Mouse (Mus musculus): ENCODE results near the gene Ttc36. TPM values are rescaled to one million over a fixed set of nuclear protein-coding genes. Genes with fewer than 3 reads are reported as not detected.
A peak's percentile ranks its signal among the peaks of the same experiment; 100 is the strongest.
"Not testable (repeated sequence)": the region's sequence is repeated elsewhere in the genome, so short reads cannot be mapped to it uniquely, and the experiment has no call there.

Gene Ttc36
- polyA plus RNA-seq, 1 experiment from 2014 or later, result not detected

DNA sequence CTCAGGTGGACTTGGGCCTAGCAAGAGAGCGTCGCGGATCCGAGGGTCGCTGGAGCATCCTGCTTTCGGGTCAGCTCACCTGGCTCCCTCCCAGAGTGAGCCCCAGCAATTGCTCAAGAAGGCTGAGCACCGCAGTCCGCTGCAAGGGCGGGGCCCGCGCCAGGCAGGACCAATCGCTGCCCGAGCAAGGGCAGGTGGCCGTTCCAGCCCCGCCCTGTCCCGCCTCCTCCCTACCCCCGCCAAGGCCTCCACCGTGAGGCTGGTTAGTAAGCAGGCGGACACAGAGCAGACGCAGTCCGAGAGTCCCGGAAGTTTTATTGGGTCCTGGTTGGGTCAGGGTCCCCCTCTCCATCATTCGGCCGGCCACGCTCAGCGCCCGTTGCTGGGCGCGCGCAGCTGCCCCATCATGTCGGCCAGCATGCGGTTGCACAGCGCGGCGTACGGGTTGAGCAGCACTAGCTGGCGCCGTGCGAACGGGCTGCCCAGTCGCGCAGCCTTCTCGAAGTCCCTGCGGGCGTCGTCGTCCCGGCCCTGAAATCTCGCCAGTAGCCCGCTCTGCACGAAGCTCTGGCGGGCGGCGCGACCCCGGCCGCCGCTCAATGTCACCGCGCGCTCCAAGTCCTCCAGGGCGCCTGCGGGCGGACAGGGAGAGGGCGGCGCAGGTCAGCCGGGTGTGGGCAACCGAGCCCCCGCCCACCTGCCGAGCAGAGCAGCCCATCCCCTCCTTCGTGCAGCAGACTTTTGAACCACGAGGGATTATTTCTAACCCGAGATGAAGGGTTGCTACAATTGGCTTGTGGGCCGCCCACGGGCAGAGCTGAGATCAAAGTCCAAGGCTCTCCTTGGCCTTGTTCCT, 3.5 kb downstream of the Ttc36 start, which contains the start of gene Tmem25:
Gene Tmem25 (minus strand): TSS at position 206 of the 856 bp plus-strand sequence.
- Histone ChIP-seq H3K36me3 (replicated peaks; ENCODE audit: control insufficient read depth, insufficient read depth) (no peaks in the 10 kb centered on the region), H3K27ac (peak within 1 kb of the TSS; percentile 73), H3K4me3 (replicated peaks; ENCODE audit: low read length) (peak within 1 kb of the TSS; percentile 64), H3K4me1 (replicated peaks; ENCODE audit: control insufficient read depth, insufficient read depth, low read length) (peaks cover 10% of the 10 kb centered on the region), H3K9ac (peak within 1 kb of the TSS; percentile 66), H3K9me3 (ENCODE audit: control insufficient read depth, low read length) (no peaks in the 10 kb centered on the region), H3K27me3 (ENCODE audit: control insufficient read depth, insufficient read depth, low read length) (no peaks in the 10 kb centered on the region), H3K4me2 (replicated peaks) (peak within 1 kb of the TSS; percentile 92)
- ATAC-seq (ENCODE audit: low FRiP score) (peak; percentile 95), DNase-seq (ENCODE audit: low spot score) (peak; percentile 78)
- under 1% methylated on average over 75 of the region's 75 CpGs for WGBS

DNA sequence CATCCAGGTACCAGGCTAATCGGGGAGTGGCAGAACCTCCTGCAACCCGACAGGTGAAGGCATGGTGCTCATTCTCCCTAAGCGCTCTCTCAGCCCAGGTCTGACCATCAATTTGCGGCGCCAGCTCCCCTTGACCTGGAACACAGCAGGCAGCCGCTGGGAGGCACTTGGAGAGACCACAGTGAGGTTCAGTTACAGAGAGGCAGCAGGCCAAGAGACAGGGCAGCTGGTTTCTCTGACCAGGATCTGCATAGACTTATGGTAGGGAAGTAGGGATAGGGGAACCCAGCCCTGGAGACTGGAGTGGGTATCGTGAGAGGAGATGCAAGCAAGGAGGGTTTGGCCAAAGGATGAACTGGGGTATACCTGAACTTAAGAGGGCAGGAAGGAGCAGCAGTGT, 4.6 kb downstream of the Ttc36 start:
- Histone ChIP-seq H3K4me2 (replicated peaks) (peak overlapping the region; percentile 92), H3K27ac (no peak overlapping the region), H3K4me3 (replicated peaks; ENCODE audit: low read length) (peak overlapping the region; percentile 64), H3K4me1 (replicated peaks; ENCODE audit: control insufficient read depth, insufficient read depth, low read length) (peaks cover 10% of the 10 kb centered on the region), H3K9ac (peak overlapping the region; percentile 66), H3K9me3 (ENCODE audit: control insufficient read depth, low read length) (no peaks in the 10 kb centered on the region), H3K27me3 (ENCODE audit: control insufficient read depth, insufficient read depth, low read length) (no peaks in the 10 kb centered on the region), H3K36me3 (replicated peaks; ENCODE audit: control insufficient read depth, insufficient read depth) (no peaks in the 10 kb centered on the region)
- WGBS, result 49% methylated on average over 7 of the region's 7 CpGs
- DNase-seq (ENCODE audit: low spot score), result no peak
- ATAC-seq (ENCODE audit: low FRiP score), result no peak

DNA sequence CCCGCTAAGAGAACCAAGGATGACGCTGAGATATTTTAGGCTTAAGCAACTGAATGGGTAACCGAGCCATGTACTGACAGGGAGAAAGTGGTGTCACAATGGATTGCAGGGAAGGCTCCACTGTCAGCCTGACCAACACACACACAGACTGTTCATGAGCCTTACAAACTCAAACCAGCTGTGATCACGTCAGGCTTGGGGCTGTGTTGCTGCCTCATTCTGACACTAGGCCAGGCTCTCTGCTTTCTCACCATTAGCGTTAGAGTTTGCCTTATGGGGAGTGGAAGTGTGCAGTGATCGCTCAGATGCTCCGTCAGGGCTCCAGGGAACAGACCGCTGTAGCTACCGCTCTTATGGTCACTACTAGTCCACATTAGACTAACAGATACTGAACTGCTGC, 10.0 kb downstream of the Ttc36 start:
- Histone ChIP-seq H3K27ac (no peak overlapping the region), H3K4me3 (replicated peaks; ENCODE audit: low read length) (no peak overlapping the region), H3K36me3 (replicated peaks; ENCODE audit: control insufficient read depth, insufficient read depth) (peaks cover 54% of the 10 kb centered on the region), H3K9ac (no peak overlapping the region), H3K4me1 (replicated peaks; ENCODE audit: control insufficient read depth, insufficient read depth, low read length) (no peaks in the 10 kb centered on the region), H3K27me3 (ENCODE audit: control insufficient read depth, insufficient read depth, low read length) (no peaks in the 10 kb centered on the region), H3K9me3 (ENCODE audit: control insufficient read depth, low read length) (no peaks in the 10 kb centered on the region), H3K4me2 (replicated peaks) (no peak overlapping the region)
- DNase-seq (ENCODE audit: low spot score) (no peak), ATAC-seq (ENCODE audit: low FRiP score) (no peak)
- 87% methylated on average over 9 of the region's 9 CpGs for WGBS

DNA sequence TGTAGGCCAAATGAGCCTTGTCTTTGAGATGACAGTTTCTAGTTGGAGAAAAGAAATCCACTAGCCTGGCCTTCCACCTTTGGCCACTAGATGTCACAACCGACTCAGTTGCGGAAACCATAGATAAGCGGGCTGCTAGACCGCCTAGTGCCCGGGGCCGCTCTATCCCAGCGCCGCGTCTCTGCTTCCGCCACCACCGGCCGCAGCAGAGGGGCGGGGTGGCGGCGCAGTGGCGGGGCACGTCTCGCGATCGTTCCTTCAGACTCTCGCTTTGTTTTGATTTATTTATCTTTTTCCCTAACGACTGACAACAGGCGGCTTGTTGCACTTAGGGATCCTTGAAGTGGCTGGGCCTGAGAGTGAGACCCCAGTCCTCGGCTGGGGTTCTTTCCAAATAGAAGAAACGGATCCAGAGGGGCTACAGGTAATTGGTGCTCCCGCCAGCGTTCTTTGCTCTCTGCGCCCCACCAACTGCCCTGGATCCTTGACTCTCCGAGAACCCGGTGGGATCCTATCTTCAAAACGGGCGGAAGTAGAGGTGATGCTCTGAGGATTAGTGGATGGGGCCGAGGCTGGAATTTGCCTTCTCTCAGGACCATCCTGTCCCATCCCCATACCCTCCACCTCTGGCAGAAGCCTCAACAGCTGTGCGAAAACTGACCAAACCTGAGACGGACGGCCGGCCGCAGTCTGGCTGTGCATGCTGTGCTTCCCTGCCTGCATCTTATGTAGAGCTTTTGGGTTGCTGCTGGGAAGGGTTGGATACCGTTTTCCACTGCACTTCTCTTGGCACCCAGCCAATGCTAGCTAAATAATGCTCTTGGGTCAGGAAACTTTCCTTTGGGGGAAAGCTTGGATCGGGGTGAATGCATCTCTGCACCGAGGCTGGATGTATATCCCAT, 29.9 kb downstream of the Ttc36 start:
- Histone ChIP-seq H3K4me3 (replicated peaks; ENCODE audit: low read length) (peak overlapping the region; percentile 78), H3K27me3 (ENCODE audit: control insufficient read depth, insufficient read depth, low read length) (no peaks in the 10 kb centered on the region), H3K36me3 (replicated peaks; ENCODE audit: control insufficient read depth, insufficient read depth) (peaks cover 25% of the 10 kb centered on the region), H3K27ac (peak overlapping the region; percentile 90), H3K9me3 (ENCODE audit: control insufficient read depth, low read length) (no peaks in the 10 kb centered on the region), H3K9ac (peak overlapping the region; percentile 90), H3K4me2 (replicated peaks) (peak overlapping the region; percentile 78), H3K4me1 (replicated peaks; ENCODE audit: control insufficient read depth, insufficient read depth, low read length) (peaks cover 8% of the 10 kb centered on the region)
- DNase-seq (ENCODE audit: low spot score), result peak; percentile 97
- under 1% methylated on average over 41 of the region's 41 CpGs for WGBS
- peak; percentile 98 for ATAC-seq (ENCODE audit: low FRiP score)

DNA sequence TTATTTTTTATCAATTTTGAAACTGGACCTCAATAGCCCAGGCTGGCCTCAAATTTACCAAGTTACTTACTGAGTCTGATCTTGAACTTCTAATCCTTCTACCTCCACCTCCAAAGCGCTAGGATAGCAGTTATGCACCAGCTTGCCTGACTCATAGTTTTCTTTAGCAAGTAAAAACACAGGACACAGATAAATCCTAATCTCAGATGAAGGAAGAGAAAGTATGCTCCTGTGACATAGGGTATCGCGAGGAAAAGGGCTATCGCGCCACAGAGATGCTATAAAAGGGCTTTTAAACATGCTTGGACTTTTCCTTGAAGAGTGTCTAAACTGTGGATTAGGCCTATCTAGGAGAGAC, 30.5 kb downstream of the Ttc36 start:
- ATAC-seq (ENCODE audit: low FRiP score) (no peak), DNase-seq (ENCODE audit: low spot score) (no peak)
- Histone ChIP-seq H3K27me3 (ENCODE audit: control insufficient read depth, insufficient read depth, low read length) (no peaks in the 10 kb centered on the region), H3K4me3 (replicated peaks; ENCODE audit: low read length) (peak overlapping the region; percentile 78; the same call in 1 of the 2 replicates), H3K4me1 (replicated peaks; ENCODE audit: control insufficient read depth, insufficient read depth, low read length) (peaks cover 8% of the 10 kb centered on the region), H3K9ac (peak overlapping the region; percentile 39; the same call in 1 of the 2 replicates), H3K4me2 (replicated peaks) (no peak overlapping the region), H3K9me3 (ENCODE audit: control insufficient read depth, low read length) (no peaks in the 10 kb centered on the region), H3K27ac (peak overlapping the region; percentile 47; the same call in 1 of the 2 replicates), H3K36me3 (replicated peaks; ENCODE audit: control insufficient read depth, insufficient read depth) (peaks cover 25% of the 10 kb centered on the region)
- WGBS, result 25% methylated on average over 5 of the region's 5 CpGs

DNA sequence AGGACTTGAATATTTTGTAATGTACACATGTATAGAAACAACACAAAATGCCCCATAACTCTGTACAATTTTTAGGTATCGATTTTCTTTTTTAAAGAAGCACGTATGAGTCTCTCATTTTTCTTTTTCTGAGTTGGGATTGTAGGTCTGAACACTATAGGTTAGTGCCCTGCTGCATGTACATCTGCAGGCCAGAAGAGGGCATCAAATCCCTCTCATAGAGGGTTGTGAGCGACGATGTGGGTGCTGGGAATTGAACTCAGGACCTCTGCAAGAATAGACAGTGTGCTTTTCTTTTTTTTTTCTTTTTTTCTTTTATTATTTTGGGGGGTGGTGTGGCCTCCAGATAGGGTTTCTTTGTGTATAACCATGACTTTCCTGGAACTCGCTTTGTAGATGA, 31.5 kb downstream of the Ttc36 start:
- no peaks in the 10 kb centered on the region for H3K9me3 ChIP-seq (ENCODE audit: control insufficient read depth, low read length)
- peaks cover 18% of the 10 kb centered on the region for H3K36me3 ChIP-seq (replicated peaks; ENCODE audit: control insufficient read depth, insufficient read depth)
- peaks cover 13% of the 10 kb centered on the region for H3K4me1 ChIP-seq (replicated peaks; ENCODE audit: control insufficient read depth, insufficient read depth, low read length)
- ATAC-seq (ENCODE audit: low FRiP score) (no peak), DNase-seq (ENCODE audit: low spot score) (no peak)
- WGBS, result 93% methylated on average over 5 of the region's 5 CpGs
- no peaks in the 10 kb centered on the region for H3K27me3 ChIP-seq (ENCODE audit: control insufficient read depth, insufficient read depth, low read length)
- no peak overlapping the region for H3K27ac ChIP-seq
- no peak overlapping the region for H3K4me2 ChIP-seq (replicated peaks)
- no peak overlapping the region for H3K4me3 ChIP-seq (replicated peaks; ENCODE audit: low read length)
- no peak overlapping the region for H3K9ac ChIP-seq

DNA sequence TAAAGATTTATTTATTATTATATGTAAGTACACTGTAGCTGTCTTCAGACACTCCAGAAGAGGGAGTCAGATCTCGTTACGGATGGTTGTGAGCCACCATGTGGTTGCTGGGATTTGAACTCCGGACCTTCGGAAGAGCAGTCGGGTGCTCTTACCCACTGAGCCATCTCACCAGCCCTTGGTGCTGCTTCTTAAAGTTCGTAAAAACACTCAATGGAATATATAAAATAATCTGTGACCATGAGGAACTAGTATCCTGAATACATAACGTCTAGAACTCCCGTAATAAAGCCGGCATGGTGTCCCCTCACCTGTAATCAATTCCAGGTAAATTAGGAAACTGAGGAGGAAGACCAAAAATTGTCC, 34.9 kb downstream of the Ttc36 start:
- 49% methylated on average over 7 of the region's 9 CpGs for WGBS
- H3K4me3 ChIP-seq (replicated peaks; ENCODE audit: low read length), result peak overlapping the region; percentile 100
- DNase-seq (ENCODE audit: low spot score); H3K9me3 ChIP-seq (ENCODE audit: control insufficient read depth, low read length); H3K9ac ChIP-seq; H3K27me3 ChIP-seq (ENCODE audit: control insufficient read depth, insufficient read depth, low read length); H3K36me3 ChIP-seq (replicated peaks; ENCODE audit: control insufficient read depth, insufficient read depth); ATAC-seq (ENCODE audit: low FRiP score): not testable (repeated sequence)
- H3K27ac ChIP-seq, result peak overlapping the region; percentile 96
- H3K4me1 ChIP-seq (replicated peaks; ENCODE audit: control insufficient read depth, insufficient read depth, low read length), result peaks cover 16% of the 10 kb centered on the region
- H3K4me2 ChIP-seq (replicated peaks), result peak overlapping the region; percentile 88

DNA sequence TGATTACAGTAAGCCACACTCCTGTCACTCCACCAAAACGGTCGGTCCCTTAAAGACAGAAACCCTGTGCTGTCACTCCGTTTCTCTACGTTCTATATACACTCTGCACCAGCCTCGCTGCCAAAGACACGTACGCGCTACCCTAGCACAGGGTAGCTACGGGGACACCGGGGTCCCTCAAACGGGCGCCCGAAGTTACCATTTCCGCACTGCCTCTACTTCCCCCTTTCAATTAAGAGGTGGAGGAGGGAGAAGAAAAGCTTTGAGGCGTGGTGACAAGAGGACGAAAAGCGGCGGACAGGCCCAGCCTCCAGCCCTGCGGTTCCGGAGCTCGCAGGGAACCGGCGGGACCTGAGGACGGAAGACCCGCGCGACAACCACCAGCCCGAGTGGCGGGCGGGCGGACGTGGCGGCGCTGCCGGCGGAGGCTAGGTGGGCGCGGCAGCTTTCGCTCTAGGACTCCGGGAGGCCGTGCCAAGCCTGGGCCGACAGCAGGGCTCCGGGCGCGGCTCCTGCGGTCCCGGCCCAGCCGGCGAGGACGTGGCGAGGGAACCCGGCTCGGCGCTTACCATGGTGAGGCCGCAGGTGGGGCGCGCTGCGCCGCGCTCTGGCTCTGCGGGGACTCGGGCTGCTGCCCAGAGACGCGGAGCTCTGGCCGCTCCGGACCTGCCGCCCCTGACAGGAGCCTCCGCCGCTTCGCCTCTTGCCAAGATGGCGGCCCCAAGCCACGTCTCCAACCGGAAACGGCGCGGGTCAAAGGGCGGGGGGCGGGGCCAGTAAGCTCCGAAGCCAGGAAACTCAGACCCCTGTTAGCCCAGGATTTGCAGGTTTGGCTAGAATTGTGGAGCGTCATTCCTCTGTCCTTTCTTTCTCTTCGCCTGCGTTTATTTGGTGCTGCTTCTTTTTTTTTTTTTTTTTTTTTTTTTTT, 35.5 kb downstream of the Ttc36 start, which contains the start of the genes Arcn1 and Ift46:
Gene Arcn1 (minus strand): TSS at position 745 of the 928 bp plus-strand sequence.
Gene Ift46 (plus strand): TSS at position 808 of the 928 bp plus-strand sequence.
- peak; percentile 89 for DNase-seq (ENCODE audit: low spot score)
- no peaks in the 10 kb centered on the region for H3K9me3 ChIP-seq (ENCODE audit: control insufficient read depth, low read length)
- H3K4me1 ChIP-seq (replicated peaks; ENCODE audit: control insufficient read depth, insufficient read depth, low read length), result peaks cover 16% of the 10 kb centered on the region
- no peaks in the 10 kb centered on the region for H3K36me3 ChIP-seq (replicated peaks; ENCODE audit: control insufficient read depth, insufficient read depth)
- H3K4me2 ChIP-seq (replicated peaks), result peak within 1 kb of the TSS; percentile 88
- WGBS, result under 1% methylated on average over 69 of the region's 82 CpGs
- H3K27ac ChIP-seq, result peak within 1 kb of the TSS; percentile 96
- peak within 1 kb of the TSS; percentile 100 for H3K4me3 ChIP-seq (replicated peaks; ENCODE audit: low read length)
- H3K27me3 ChIP-seq (ENCODE audit: control insufficient read depth, insufficient read depth, low read length), result no peaks in the 10 kb centered on the region
- peak within 1 kb of the TSS; percentile 96 for H3K9ac ChIP-seq
- ATAC-seq (ENCODE audit: low FRiP score), result peak; percentile 91
